Mouse (Mus musculus) midbrain, embryonic 14.5 days (tissue): ENCODE measurements around the gene Papola. TPM values are rescaled to one million over a fixed set of nuclear protein-coding genes. Genes with fewer than 3 reads are reported as not detected.
A peak's percentile ranks its signal among the peaks of the same experiment; 100 is the strongest.

Experiments
- ATAC-seq: fragments of 200-750 bp; cut with Nextera tagmentation; 2 replicates; pipeline ENCODE4 v1.8.0; 2017; ENCODE audit warnings: moderate number of reproducible peaks, moderate library complexity; ENCODE audit not compliant: low FRiP score, low TSS enrichment
- DNase-seq: peaks from one replicate; pipeline ENCODE4 v3.0.0-alpha.2; 2015
- H3K27ac ChIP-seq: fragments of 300-500 bp; sonication (generic); replicated peaks from 2 replicates; pipeline ENCODE4 v1.5.1; 2014; ENCODE audit warnings: mild to moderate bottlenecking, low read depth, low read length, moderate library complexity
- H3K27me3 ChIP-seq: fragments of 300-500 bp; sonication (generic); 2 replicates; pipeline ENCODE4 v1.6.1; 2014; ENCODE audit warnings: low read length, control low read depth, mixed read lengths; ENCODE audit not compliant: control insufficient read depth, insufficient read depth
- H3K36me3 ChIP-seq: fragments of 300-500 bp; sonication (generic); 2 replicates; pipeline ENCODE4 v1.6.1; 2014; ENCODE audit warnings: low read length, control low read depth; ENCODE audit not compliant: control insufficient read depth, insufficient read depth
- H3K4me1 ChIP-seq: fragments of 300-500 bp; sonication (generic); 2 replicates; pipeline ENCODE4 v1.6.1; 2014; ENCODE audit warnings: mild to moderate bottlenecking, antibody characterized with exemption, low read length, control low read depth; ENCODE audit not compliant: control insufficient read depth, insufficient read depth
- H3K4me2 ChIP-seq: fragments of 300-500 bp; sonication (generic); 2 replicates; pipeline ENCODE4 v1.6.1; 2014; ENCODE audit warnings: mild to moderate bottlenecking, low read length, moderate library complexity
- H3K4me3 ChIP-seq: fragments of 300-500 bp; sonication (generic); replicated peaks from 2 replicates; pipeline ENCODE4 v1.5.1; 2014; ENCODE audit warnings: low read depth, low read length
- H3K9ac ChIP-seq: fragments of 300-500 bp; sonication (generic); replicated peaks from 2 replicates; pipeline ENCODE4 v1.6.1; 2014; ENCODE audit warnings: mild to moderate bottlenecking, low read length, moderate library complexity
- H3K9me3 ChIP-seq: fragments of 300-500 bp; sonication (generic); 2 replicates; pipeline ENCODE4 v1.6.1; 2016; ENCODE audit warnings: low read length, control low read depth, mixed read lengths; ENCODE audit not compliant: control insufficient read depth
- WGBS: fragments of 180-500 bp; shearing (Covaris S2); extraction: QIAGEN DNeasy Blood & Tissue Kit; methylation state at CpG from one replicate; pipeline ENCODE4 v1.1.7; 2014; 5-methylcytosine and 5-hydroxymethylcytosine counted together
- polyA plus RNA-seq: library from polyadenylated mRNA; unstranded; fragments of >200 nt; fragmentation: Nextera tagmentation; extraction: Ambion mirVana; gene quantifications from 2 replicates; pipeline ENCODE4 v1.2.1, GENCODE M21; 2014

The Papola gene
- polyA plus RNA-seq, 1 experiment from 2014 or later, result 169 TPM

- DNase-seq, result no peak
- H3K4me3 ChIP-seq, result no peak overlapping the region
- H3K27me3 ChIP-seq, result 0 out of 2 replicates have a peak, but pooled peaks cover 2% of the 10 kb centered on the region
- ATAC-seq, result no peak
- H3K4me2 ChIP-seq, result no peak overlapping the region
- no peak overlapping the region for H3K9ac ChIP-seq
- no peaks in the 10 kb centered on the region for H3K36me3 ChIP-seq
- no peaks in the 10 kb centered on the region for H3K9me3 ChIP-seq
- no peaks in the 10 kb centered on the region for H3K4me1 ChIP-seq
- H3K27ac ChIP-seq, result no peak overlapping the region
- WGBS, result 55% methylated on average over 6 of the region's 6 CpGs
These were observed 77.6 kb downstream of the Papola start for GRCm38 (mm10) chr12:105862072-105862471.

GRCm38 (mm10) chr12:105862607-105863006 lies 78.1 kb downstream of the Papola start:
- H3K27ac ChIP-seq, result no peak overlapping the region
- ATAC-seq, result no peak
- WGBS, result 73% methylated on average over 22 of the region's 22 CpGs
- H3K4me3 ChIP-seq, result no peak overlapping the region
- H3K4me2 ChIP-seq, result no peak overlapping the region
- no peaks in the 10 kb centered on the region for H3K4me1 ChIP-seq
- no peaks in the 10 kb centered on the region for H3K36me3 ChIP-seq
- H3K9ac ChIP-seq, result no peak overlapping the region
- no peak for DNase-seq
- H3K27me3 ChIP-seq, result 0 out of 2 replicates have a peak, but pooled peaks cover 2% of the 10 kb centered on the region
- no peaks in the 10 kb centered on the region for H3K9me3 ChIP-seq

GRCm38 (mm10) chr12:105863436-105863835 lies 78.9 kb downstream of the Papola start:
- ATAC-seq (no peak), DNase-seq (no peak)
- 0 out of 2 replicates have a peak, but pooled peaks cover 2% of the 10 kb centered on the region for H3K27me3 ChIP-seq
- H3K27ac ChIP-seq, result no peak overlapping the region
- no peak overlapping the region for H3K9ac ChIP-seq
- no peak overlapping the region for H3K4me3 ChIP-seq
- no peaks in the 10 kb centered on the region for H3K4me1 ChIP-seq
- no peak overlapping the region for H3K4me2 ChIP-seq
- WGBS, result 86% methylated on average over 11 of the region's 11 CpGs
- H3K9me3 ChIP-seq, result no peaks in the 10 kb centered on the region
- no peaks in the 10 kb centered on the region for H3K36me3 ChIP-seq

- H3K27me3 ChIP-seq, result peaks cover 13% of the 10 kb centered on the region
- no peaks in the 10 kb centered on the region for H3K36me3 ChIP-seq
- no peak overlapping the region for H3K4me3 ChIP-seq
- H3K9me3 ChIP-seq, result no peaks in the 10 kb centered on the region
- H3K9ac ChIP-seq, result no peak overlapping the region
- H3K27ac ChIP-seq, result no peak overlapping the region
- WGBS, result 92% methylated on average over 2 of the region's 2 CpGs
- ATAC-seq (no peak), DNase-seq (no peak)
- no peaks in the 10 kb centered on the region for H3K4me1 ChIP-seq
- H3K4me2 ChIP-seq, result no peak overlapping the region
These were observed 83.2 kb downstream of the Papola start for GRCm38 (mm10) chr12:105867646-105868045.

GRCm38 (mm10) chr12:105869242-105869641 lies 84.7 kb downstream of the Papola start:
- peaks cover 13% of the 10 kb centered on the region for H3K27me3 ChIP-seq

GRCm38 (mm10) chr12:105869696-105870095 lies 85.2 kb downstream of the Papola start:
- no peak for DNase-seq
- no peaks in the 10 kb centered on the region for H3K9me3 ChIP-seq
- no peaks in the 10 kb centered on the region for H3K36me3 ChIP-seq
- H3K27me3 ChIP-seq, result peaks cover 13% of the 10 kb centered on the region
- H3K9ac ChIP-seq, result no peak overlapping the region
- H3K27ac ChIP-seq, result no peak overlapping the region
- H3K4me2 ChIP-seq, result no peak overlapping the region
- no peak for ATAC-seq
- no peak overlapping the region for H3K4me3 ChIP-seq
- 31% methylated on average over 14 of the region's 14 CpGs for WGBS
- H3K4me1 ChIP-seq, result 0 out of 2 replicates have a peak, but pooled peaks cover 2% of the 10 kb centered on the region

More at GRCm38 (mm10) chr12:105869242-105869641, 84.7 kb downstream of the Papola start:
- Histone ChIP-seq H3K4me1 (no peaks in the 10 kb centered on the region), H3K36me3 (no peaks in the 10 kb centered on the region), H3K4me3 (no peak overlapping the region), H3K27ac (no peak overlapping the region), H3K4me2 (no peak overlapping the region), H3K9me3 (no peaks in the 10 kb centered on the region), H3K9ac (no peak overlapping the region)
- WGBS, result 21% methylated on average over 6 of the region's 6 CpGs
- no peak for ATAC-seq
- DNase-seq, result no peak

GRCm38 (mm10) chr12:105873283-105873682 lies 88.8 kb downstream of the Papola start:
- WGBS, result 52% methylated on average over 2 of the region's 2 CpGs

GRCm38 (mm10) chr12:105875112-105875511 lies 90.6 kb downstream of the Papola start:
- WGBS, result 2% methylated on average over 17 of the region's 17 CpGs
- no peak overlapping the region for H3K27ac ChIP-seq
- H3K9ac ChIP-seq, result no peak overlapping the region

More at GRCm38 (mm10) chr12:105873283-105873682, 88.8 kb downstream of the Papola start:
- Histone ChIP-seq H3K4me1 (peaks cover 12% of the 10 kb centered on the region; the same call in 1 of the 2 replicates), H3K4me3 (no peak overlapping the region), H3K9me3 (no peaks in the 10 kb centered on the region), H3K27me3 (peaks cover 28% of the 10 kb centered on the region), H3K36me3 (no peaks in the 10 kb centered on the region), H3K9ac (no peak overlapping the region), H3K27ac (no peak overlapping the region), H3K4me2 (no peak overlapping the region)
- DNase-seq (no peak), ATAC-seq (no peak)

GRCm38 (mm10) chr12:105876521-105876920 lies 92.0 kb downstream of the Papola start:
- Histone ChIP-seq H3K9me3 (0 out of 2 replicates have a peak, but pooled peaks cover 9% of the 10 kb centered on the region), H3K4me2 (no peak overlapping the region), H3K36me3 (no peaks in the 10 kb centered on the region), H3K27me3 (peaks cover 23% of the 10 kb centered on the region), H3K4me3 (no peak overlapping the region), H3K9ac (no peak overlapping the region), H3K4me1 (peaks cover 12% of the 10 kb centered on the region; the same call in 1 of the 2 replicates), H3K27ac (no peak overlapping the region)
- DNase-seq (peak; percentile 26), ATAC-seq (no peak)
- WGBS, result 61% methylated on average over 11 of the region's 11 CpGs

More at GRCm38 (mm10) chr12:105875112-105875511, 90.6 kb downstream of the Papola start:
- Histone ChIP-seq H3K4me3 (no peak overlapping the region), H3K9me3 (0 out of 2 replicates have a peak, but pooled peaks cover 9% of the 10 kb centered on the region), H3K4me1 (peaks cover 12% of the 10 kb centered on the region; the same call in 1 of the 2 replicates), H3K36me3 (no peaks in the 10 kb centered on the region), H3K4me2 (peak overlapping the region; percentile 38), H3K27me3 (peaks cover 28% of the 10 kb centered on the region)
- peak; percentile 91 for ATAC-seq
- DNase-seq, result peak; percentile 86
